Mouse (Mus musculus) myocyte (in vitro differentiated cells): ENCODE results near the gene Terf2ip.
A peak's percentile ranks its signal among the peaks of the same experiment; 100 is the strongest.

Experiments used
- POLR2A ChIP-seq: IDR thresholded peaks from one replicate; pipeline ENCODE4 v1.6.1; 2011; ENCODE audit warnings: low read depth, mild to moderate bottlenecking, control low read depth, moderate library complexity; ENCODE audit not compliant: insufficient read length
- USF1 ChIP-seq: IDR thresholded peaks from one replicate; pipeline ENCODE4 v1.6.1; 2011; ENCODE audit warnings: low read depth, mild to moderate bottlenecking, control low read depth, moderate library complexity

DNA sequence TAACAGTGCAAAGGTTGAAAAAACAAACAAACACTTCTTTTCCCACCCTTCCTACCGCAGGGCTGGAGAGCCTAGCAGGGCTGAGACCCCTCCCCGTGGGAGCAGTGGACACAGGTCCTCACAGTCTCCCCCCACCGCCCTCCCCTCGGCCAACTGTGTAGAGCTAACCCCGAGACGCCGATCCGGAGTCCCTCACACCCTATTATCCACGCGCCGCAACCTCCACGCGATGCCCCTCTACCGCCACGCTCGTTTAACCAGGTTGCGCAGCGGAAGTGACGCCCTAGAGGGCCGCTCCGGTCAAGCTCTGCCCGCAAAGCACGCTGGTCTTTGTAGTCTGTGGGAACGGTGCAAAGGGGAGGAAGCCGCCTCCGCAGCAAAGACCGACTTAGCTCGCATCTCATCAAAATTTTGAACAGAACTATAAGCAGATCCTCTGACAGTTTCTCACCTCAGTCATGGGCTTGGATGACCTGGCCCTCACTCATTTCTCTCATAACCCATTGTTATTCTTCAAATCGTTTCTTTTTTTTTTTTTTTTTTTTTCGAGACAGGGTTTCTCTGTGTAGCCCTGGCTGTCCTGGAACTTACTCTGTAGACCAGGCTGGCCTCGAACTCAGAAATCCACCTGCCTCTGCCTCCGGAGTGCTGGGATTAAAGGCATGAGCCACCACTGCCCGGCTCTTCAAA, 19.0 kb upstream of the Terf2ip start, which contains the start of gene Adat1:
- TF ChIP-seq POLR2A (peak; percentile 91), USF1 (no peak)
